Mouse (Mus musculus): ENCODE data around the gene Gfpt1.
"Not testable (repeated sequence)": the region's sequence is repeated elsewhere in the genome, so short reads cannot be mapped to it uniquely, and the experiment has no call there.

DNA sequence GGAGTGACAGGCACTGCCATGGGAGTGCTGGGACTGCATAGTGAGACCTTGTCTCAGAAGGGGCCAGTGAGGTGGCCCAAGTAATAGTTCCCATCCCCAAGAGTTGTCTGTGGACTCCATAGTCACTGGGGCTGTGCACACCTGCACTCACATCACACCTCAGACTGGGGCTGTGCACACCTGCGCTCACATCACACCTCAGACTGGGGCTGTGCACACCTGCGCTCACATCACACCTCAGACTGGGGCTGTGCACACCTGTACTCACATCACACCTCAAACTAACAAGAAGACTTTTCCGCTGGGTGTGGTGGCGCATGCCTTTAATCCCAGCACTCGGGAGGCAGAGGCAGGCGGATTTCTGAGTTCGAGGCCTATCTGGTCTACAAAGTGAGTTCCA is 6.1 kb downstream of the Gfpt1 start:
- not testable (repeated sequence) for TF ChIP-seq EP300, CTCF (IDR thresholded peaks at IDR 0.05; ENCODE audit: low read depth)

All from heart, postnatal 0 days (tissue).